Comparison of ENCODE assay signal across 23 mouse cellular contexts in genomic region chr2:78011821-78012220, GRCm38 (mm10).
DNase-seq lines count a peak whose midpoint lies in the region; ATAC-seq lines count a peak whose summit lies in the region.
"Had no signal": no experiment of that assay in that cellular context is flagged by ENCODE, and none has a peak within 500 bp of the region (broad histone marks: within the 10 kb centered on the region; RNA-seq: fewer than 3 reads in every experiment).

No protein-coding gene starts in this region.

- DNase-seq in 3T3-L1 (ENCODE audit: low read depth, low spot score) (peak; percentile 69), liver (no peak)
- peak; percentile 2 for DNase-seq in c-Kit-positive CD71-positive TER-119-positive erythroid progenitor cells, embryonic 14.5 days (ENCODE audit: low spot score)
- peak; percentile 10 for DNase-seq in hindlimb bud, embryonic 11.5 days (ENCODE audit: extremely low spot score, low read depth, low spot score)
- no peak for DNase-seq in left cerebral cortex, adult 8-10 months (ENCODE audit: low spot score in 2 of 2)
- DNase-seq: adrenal gland, adult 8-10 months; adrenal gland, postnatal 14 days; adrenal gland, postnatal 36 days; cerebellum, adult 11 months; cerebellum, adult 18-20 months; cerebellum, adult 8-10 months; cerebellum, adult 9-11 months; cerebellum, postnatal 14 days; cerebellum, postnatal 36 days; embryo, embryonic 11 days had no signal

- H3K9ac ChIP-seq in kidney, embryonic 16.5 days (replicated peaks; ENCODE audit: low read length), result no peak overlapping the region
- H3K9ac ChIP-seq: embryonic facial prominence, embryonic 13.5 days; embryonic facial prominence, embryonic 15.5 days; forebrain, embryonic 12.5 days had no signal

- no peaks in the 10 kb centered on the region for H3K27me3 ChIP-seq in kidney, embryonic 16.5 days (ENCODE audit: insufficient read depth, low read length)
- H3K27me3 ChIP-seq: embryonic facial prominence, embryonic 13.5 days; embryonic facial prominence, embryonic 15.5 days; forebrain, embryonic 12.5 days had no signal

- H3K27ac ChIP-seq in kidney, embryonic 16.5 days (ENCODE audit: low read length), result no peak overlapping the region
- H3K27ac ChIP-seq: embryonic facial prominence, embryonic 13.5 days; embryonic facial prominence, embryonic 15.5 days; forebrain, embryonic 10.5 days; forebrain, embryonic 12.5 days had no signal

- no peak overlapping the region for H3K4me3 ChIP-seq in kidney, embryonic 16.5 days (ENCODE audit: low read length)
- H3K4me3 ChIP-seq: embryonic facial prominence, embryonic 13.5 days; embryonic facial prominence, embryonic 15.5 days; erythroblast, embryonic 14.5 days; forebrain, embryonic 10.5 days; forebrain, embryonic 12.5 days had no signal

- WGBS in kidney, embryonic 16.5 days, result 88% methylated on average over 2 of the region's 2 CpGs

- no peak for ATAC-seq in kidney, embryonic 16.5 days (ENCODE audit: low FRiP score, low TSS enrichment)
- ATAC-seq: forebrain, embryonic 14.5 days; forebrain, embryonic 16.5 days had no signal

- no peaks in the 10 kb centered on the region for H3K36me3 ChIP-seq in kidney, embryonic 16.5 days (ENCODE audit: insufficient read depth, low read length)
- H3K36me3 ChIP-seq: embryonic facial prominence, embryonic 13.5 days; embryonic facial prominence, embryonic 15.5 days; forebrain, embryonic 10.5 days; forebrain, embryonic 12.5 days had no signal

- H3K4me1 ChIP-seq in kidney, embryonic 16.5 days (ENCODE audit: insufficient read depth, low read length), result no peaks in the 10 kb centered on the region
- H3K4me1 ChIP-seq: embryonic facial prominence, embryonic 13.5 days; embryonic facial prominence, embryonic 15.5 days; forebrain, embryonic 10.5 days; forebrain, embryonic 12.5 days had no signal

- H3K4me2 ChIP-seq in kidney, embryonic 16.5 days (replicated peaks; ENCODE audit: low read depth, low read length), result no peak overlapping the region
- H3K4me2 ChIP-seq: embryonic facial prominence, embryonic 13.5 days; embryonic facial prominence, embryonic 15.5 days; forebrain, embryonic 12.5 days had no signal

- H3K9me3 ChIP-seq in kidney, embryonic 16.5 days (ENCODE audit: low read length), result no peaks in the 10 kb centered on the region
- H3K9me3 ChIP-seq: embryonic facial prominence, embryonic 13.5 days; embryonic facial prominence, embryonic 15.5 days; forebrain, embryonic 10.5 days; forebrain, embryonic 12.5 days had no signal

Comparison
In these comparisons a context has a peak if more than half of its experiments do, and no peak if none do; other contexts are left out.
1. DNase-seq: peak in 3T3-L1 (single experiment), c-Kit-positive CD71-positive TER-119-positive erythroid progenitor cells, embryonic 14.5 days (single experiment) and hindlimb bud, embryonic 11.5 days (single experiment); none in left cerebral cortex, adult 8-10 months (0 of 2) and liver (single experiment).